Mouse (Mus musculus): ENCODE measurements around the gene D6Wsu163e.
A peak's percentile ranks its signal among the peaks of the same experiment; 100 is the strongest.

DNA sequence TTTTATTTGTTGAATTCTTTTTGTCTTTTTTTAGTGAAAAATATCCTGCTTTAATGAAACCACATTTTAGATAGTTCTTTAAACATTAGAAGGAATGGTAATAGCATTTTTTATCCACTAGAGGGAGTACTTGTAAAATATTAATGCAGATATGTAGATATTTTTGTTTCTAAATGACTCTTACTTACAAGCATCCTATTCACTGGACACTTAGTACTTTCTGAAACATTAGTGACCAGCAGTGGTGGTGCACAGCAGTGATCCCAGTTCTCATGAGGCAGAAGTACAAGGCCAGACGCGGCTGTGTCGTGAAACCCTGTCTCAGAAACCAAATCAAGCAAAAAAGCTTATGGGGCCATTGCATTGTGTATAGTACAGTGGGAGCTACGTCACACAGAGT is 8.6 kb downstream of the D6Wsu163e start:
- TF ChIP-seq CTCF (IDR thresholded peaks at IDR 0.05; ENCODE audit: extremely low read depth, insufficient read depth, low read length): 0 out of 2 replicates have a peak, but pooled peaks have one; percentile 4
- TF ChIP-seq POLR2A (IDR thresholded peaks at IDR 0.05; ENCODE audit: extremely low read depth, insufficient read depth, low read length): no peak
